Mouse (Mus musculus) limb, embryonic 14.5 days (tissue): ENCODE measurements at regions not wholly inside any gene's neighbourhood (a gene's known extent, or its start where the extent isn't known, plus 50 kb on each side); places are given as distances from the start of the nearest gene placed in this dataset.

Experiments
- ATAC-seq: fragments of 200-750 bp; cut with Nextera tagmentation; 2 replicates; pipeline ENCODE4 v1.8.0; 2017; ENCODE audit warnings: low read depth, moderate number of reproducible peaks, moderate TSS enrichment; ENCODE audit not compliant: low FRiP score
- DNase-seq: peaks from one replicate; pipeline ENCODE4 v3.0.0-alpha.2; 2015; ENCODE audit warnings: low spot score
- H3K27ac ChIP-seq: fragments of 300-500 bp; sonication (generic); replicated peaks from 2 replicates; pipeline ENCODE4 v1.5.1; 2014; ENCODE audit warnings: low read depth, mild to moderate bottlenecking, low read length, moderate library complexity, mixed read lengths
- H3K27me3 ChIP-seq: fragments of 300-500 bp; sonication (generic); 2 replicates; pipeline ENCODE4 v1.6.1; 2014; ENCODE audit warnings: low read length, mixed read lengths; ENCODE audit not compliant: control insufficient read depth, insufficient read depth
- H3K36me3 ChIP-seq: fragments of 300-500 bp; sonication (generic); 2 replicates; pipeline ENCODE4 v1.6.1; 2014; ENCODE audit warnings: mild to moderate bottlenecking, low read length, moderate library complexity, mixed read lengths; ENCODE audit not compliant: control insufficient read depth, insufficient read depth
- H3K4me1 ChIP-seq: fragments of 300-500 bp; sonication (generic); 2 replicates; pipeline ENCODE4 v1.6.1; 2014; ENCODE audit warnings: antibody characterized with exemption, low read length, mixed read lengths; ENCODE audit not compliant: control insufficient read depth, insufficient read depth
- H3K4me2 ChIP-seq: fragments of 300-500 bp; sonication (generic); replicated peaks from 2 replicates; pipeline ENCODE4 v1.6.1; 2014; ENCODE audit warnings: low read depth, mild to moderate bottlenecking, low read length, moderate library complexity; ENCODE audit not compliant: severe bottlenecking
- H3K4me3 ChIP-seq: fragments of 300-500 bp; sonication (generic); replicated peaks from 2 replicates; pipeline ENCODE4 v1.5.1; 2014; ENCODE audit warnings: low read length
- H3K9ac ChIP-seq: fragments of 300-500 bp; sonication (generic); 2 replicates; pipeline ENCODE4 v1.6.1; 2014; ENCODE audit warnings: mild to moderate bottlenecking, low read depth, low read length, moderate library complexity; ENCODE audit not compliant: severe bottlenecking
- H3K9me3 ChIP-seq: fragments of 300-500 bp; sonication (generic); 2 replicates; pipeline ENCODE4 v1.6.1; 2016; ENCODE audit warnings: low read length; ENCODE audit not compliant: control insufficient read depth
- POLR2A ChIP-seq: fragments of 200-500 bp; IDR thresholded peaks from 2 replicates; pipeline ENCODE4 v1.8.0; 2012; ENCODE audit warnings: inconsistent platforms, mild to moderate bottlenecking, moderate library complexity, borderline replicate concordance; ENCODE audit not compliant: insufficient read depth, insufficient read length; ENCODE audit errors: extremely low read depth
- WGBS: fragments of 180-500 bp; shearing (Covaris S2); extraction: QIAGEN DNeasy Blood & Tissue Kit; methylation state at CpG from one replicate; pipeline ENCODE4 v1.1.7; 2014; 5-methylcytosine and 5-hydroxymethylcytosine counted together

GRCm38 (mm10) chr7:62269156-62269855 lies 77.1 kb upstream of the Ndn start:
- DNase-seq (peak; percentile 40), ATAC-seq (peak; percentile 81; the same call in 1 of the 2 replicates)
- Histone ChIP-seq H3K4me1 (no peaks in the 10 kb centered on the region), H3K9me3 (no peaks in the 10 kb centered on the region), H3K4me2 (no peak overlapping the region), H3K36me3 (no peaks in the 10 kb centered on the region), H3K27me3 (no peaks in the 10 kb centered on the region), H3K4me3 (no peak overlapping the region), H3K27ac (0 out of 2 replicates have a peak overlapping the region, but pooled peaks have one; percentile 33), H3K9ac (no peak overlapping the region)
- no peak for TF ChIP-seq POLR2A
- WGBS = 41% methylated on average over 1 of the region's 1 CpGs

- DNase-seq (peak; percentile 12), ATAC-seq (no peak)
- H3K4me3 ChIP-seq = no peak overlapping the region
- H3K4me1 ChIP-seq = no peaks in the 10 kb centered on the region
- no peak overlapping the region for H3K4me2 ChIP-seq
- no peak overlapping the region for H3K27ac ChIP-seq
- H3K9me3 ChIP-seq = no peaks in the 10 kb centered on the region
- no peaks in the 10 kb centered on the region for H3K36me3 ChIP-seq
- H3K27me3 ChIP-seq = no peaks in the 10 kb centered on the region
- no peak overlapping the region for H3K9ac ChIP-seq
- 61% methylated on average over 2 of the region's 2 CpGs for WGBS
- no peak for TF ChIP-seq POLR2A
Observed at GRCm38 (mm10) chr7:62276219-62276618, 70.2 kb upstream of the Ndn start.

GRCm38 (mm10) chr7:62278492-62278891 lies 67.9 kb upstream of the Ndn start:
- H3K4me3 ChIP-seq = no peak overlapping the region
- no peak for TF ChIP-seq POLR2A
- no peak for ATAC-seq
- H3K4me1 ChIP-seq = no peaks in the 10 kb centered on the region
- DNase-seq = no peak
- 42% methylated on average over 2 of the region's 2 CpGs for WGBS
- H3K36me3 ChIP-seq = no peaks in the 10 kb centered on the region
- H3K27me3 ChIP-seq = no peaks in the 10 kb centered on the region
- H3K9ac ChIP-seq = no peak overlapping the region
- no peak overlapping the region for H3K4me2 ChIP-seq
- H3K9me3 ChIP-seq = no peaks in the 10 kb centered on the region
- H3K27ac ChIP-seq = no peak overlapping the region

GRCm38 (mm10) chr7:62279022-62279421 lies 67.3 kb upstream of the Ndn start:
- no peaks in the 10 kb centered on the region for H3K4me1 ChIP-seq
- H3K36me3 ChIP-seq = no peaks in the 10 kb centered on the region
- no peak overlapping the region for H3K4me2 ChIP-seq
- H3K27me3 ChIP-seq = no peaks in the 10 kb centered on the region
- H3K27ac ChIP-seq = no peak overlapping the region
- no peak for TF ChIP-seq POLR2A
- no peak overlapping the region for H3K4me3 ChIP-seq
- no peaks in the 10 kb centered on the region for H3K9me3 ChIP-seq
- DNase-seq = no peak
- no peak overlapping the region for H3K9ac ChIP-seq
- 68% methylated on average over 4 of the region's 4 CpGs for WGBS
- ATAC-seq = no peak
